Mouse (Mus musculus) large intestine, adult 2 months (tissue): ENCODE results near the gene Tcl1. TPM values are rescaled to one million over a fixed set of nuclear protein-coding genes. Genes with fewer than 3 reads are reported as not detected.
"Not testable (repeated sequence)": the region's sequence is repeated elsewhere in the genome, so short reads cannot be mapped to it uniquely, and the experiment has no call there.

ENCODE experiments used
- DNase-seq: peaks from one replicate; pipeline ENCODE4 v3.0.0-alpha.2; 2012; ENCODE audit warnings: low read depth, low spot score
- WGBS: fragments of 180-500 bp; shearing (Covaris S2); methylation state at CpG from one replicate; pipeline ENCODE4 v1.1.7; 2018; 5-methylcytosine and 5-hydroxymethylcytosine counted together
- polyA plus RNA-seq: library from polyadenylated mRNA; depleted of rRNA; stranded (reverse); fragments of >200 nt; gene quantifications from 2 replicates; pipeline ENCODE4 v1.2.3, GENCODE M21; 2012; rRNA removed

Gene Tcl1
- polyA plus RNA-seq = not detected in 2 replicates

- WGBS = 84% methylated on average over 22 of the region's 22 CpGs
Measured at GRCm38 (mm10) chr12:105222601-105223319, at the start of gene Tcl1. Gene Tcl1, minus strand, starts transcription at chr12:105222793.

GRCm38 (mm10) chr12:105271016-105271965 lies 48.7 kb upstream of the Tcl1 start:
- DNase-seq = no peak
- 59% methylated on average over 17 of the region's 17 CpGs for WGBS

More at GRCm38 (mm10) chr12:105222601-105223319, at the start of gene Tcl1:
- no peak for DNase-seq

GRCm38 (mm10) chr12:105267076-105267475 lies 44.5 kb upstream of the Tcl1 start:
- WGBS = 74% methylated on average over 5 of the region's 5 CpGs
- no peak for DNase-seq

GRCm38 (mm10) chr12:105266096-105266495 lies 43.5 kb upstream of the Tcl1 start:
- no peak for DNase-seq
- WGBS = 9% methylated on average over 3 of the region's 3 CpGs

- WGBS = 39% methylated on average over 4 of the region's 4 CpGs
Measured at GRCm38 (mm10) chr12:105259221-105259620, 36.6 kb upstream of the Tcl1 start.

GRCm38 (mm10) chr12:105258787-105259186 lies 36.2 kb upstream of the Tcl1 start:
- 14% methylated on average over 9 of the region's 9 CpGs for WGBS
- no peak for DNase-seq

More at GRCm38 (mm10) chr12:105259221-105259620, 36.6 kb upstream of the Tcl1 start:
- DNase-seq = no peak

GRCm38 (mm10) chr12:105253796-105254195 lies 31.2 kb upstream of the Tcl1 start:
- no peak for DNase-seq
- 86% methylated on average over 3 of the region's 3 CpGs for WGBS

GRCm38 (mm10) chr12:105248763-105249233 lies 26.2 kb upstream of the Tcl1 start:
- no peak for DNase-seq
- WGBS = 3% methylated on average over 9 of the region's 9 CpGs

- no peak for DNase-seq
- WGBS = 84% methylated on average over 9 of the region's 9 CpGs
Measured at GRCm38 (mm10) chr12:105239060-105239459, 16.5 kb upstream of the Tcl1 start.

GRCm38 (mm10) chr12:105235091-105235490 lies 12.5 kb upstream of the Tcl1 start:
- 66% methylated on average over 3 of the region's 3 CpGs for WGBS
- no peak for DNase-seq

- 62% methylated on average over 11 of the region's 11 CpGs for WGBS
- DNase-seq = no peak
Measured at GRCm38 (mm10) chr12:105234362-105234761, 11.8 kb upstream of the Tcl1 start.

GRCm38 (mm10) chr12:105224621-105225320 lies 2.2 kb upstream of the Tcl1 start:
- 52% methylated on average over 16 of the region's 16 CpGs for WGBS
- no peak for DNase-seq

GRCm38 (mm10) chr12:105217101-105217760 lies 5.4 kb downstream of the Tcl1 start:
- 71% methylated on average over 7 of the region's 7 CpGs for WGBS

GRCm38 (mm10) chr12:105209231-105209630 lies 13.4 kb downstream of the Tcl1 start:
- WGBS = 88% methylated on average over 7 of the region's 7 CpGs
- no peak for DNase-seq

More at GRCm38 (mm10) chr12:105217101-105217760, 5.4 kb downstream of the Tcl1 start:
- DNase-seq = no peak

- WGBS = 97% methylated on average over 1 of the region's 1 CpGs
- no peak for DNase-seq
Measured at GRCm38 (mm10) chr12:105208441-105208840, 14.2 kb downstream of the Tcl1 start.

- no peak for DNase-seq
- WGBS = 71% methylated on average over 1 of the region's 1 CpGs
Measured at GRCm38 (mm10) chr12:105207071-105207470, 15.5 kb downstream of the Tcl1 start.

- not testable (repeated sequence) for DNase-seq
- 82% methylated on average over 1 of the region's 1 CpGs for WGBS
Measured at GRCm38 (mm10) chr12:105201657-105202056, 20.9 kb downstream of the Tcl1 start, which contains the start of gene Tcl1b4. Gene Tcl1b4, plus strand, starts transcription at chr12:105201957.

- not testable (repeated sequence) for DNase-seq
- 69% methylated on average over 7 of the region's 7 CpGs for WGBS
Measured at GRCm38 (mm10) chr12:105199684-105200497, 22.7 kb downstream of the Tcl1 start.
